Mouse (Mus musculus): ENCODE data around the gene Sergef.

GRCm38 (mm10) chr7:46466422-46466981 is 173.1 kb downstream of the Sergef start:
- TF ChIP-seq POLR2A (IDR thresholded peaks at IDR 0.05; ENCODE audit: control insufficient read depth, extremely low read depth, insufficient read depth, low read length, poor library complexity) (no peak), CTCF (IDR thresholded peaks at IDR 0.05; ENCODE audit: borderline replicate concordance, control insufficient read depth, extremely low read depth, insufficient read depth, low read length, poor library complexity) (no peak)

All from thymus, adult 2 months (tissue).